Mouse (Mus musculus) megakaryocyte, embryonic 14.5 days (primary cell): Measurements from ENCODE around the gene Tle3.

Source experiments
- FLI1 ChIP-seq: IDR thresholded peaks from 2 replicates; pipeline ENCODE4 v1.6.1; 2012; ENCODE audit warnings: low read length, inconsistent platforms, mixed read lengths
- GATA1 ChIP-seq: IDR thresholded peaks from 3 replicates; pipeline ENCODE4 v1.6.1; 2012; ENCODE audit warnings: mixed read lengths, low read length, inconsistent platforms, borderline replicate concordance

DNA sequence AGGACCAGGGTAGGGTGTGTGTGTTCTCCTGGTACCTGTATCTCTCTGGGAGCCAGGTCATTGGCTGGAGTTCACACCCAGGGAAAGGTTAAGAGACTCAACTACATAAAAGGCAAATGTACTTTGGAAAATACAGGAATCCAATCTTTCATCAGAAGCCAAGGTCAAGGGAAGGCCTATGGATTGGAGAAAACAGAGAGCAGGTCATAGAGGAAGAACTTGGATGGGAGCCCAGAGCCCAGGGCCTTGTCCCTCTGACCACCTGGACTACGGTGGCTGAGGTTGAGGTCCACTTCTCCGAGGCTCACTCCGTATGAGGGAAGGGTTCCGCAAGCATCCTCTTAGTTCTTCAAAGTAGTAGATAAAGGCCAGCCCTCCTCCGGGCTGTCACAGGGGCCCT is 48.9 kb upstream of the Tle3 start:
- no peak for TF ChIP-seq GATA1
- no peak for TF ChIP-seq FLI1
